Mouse (Mus musculus): ENCODE measurements around the gene Fbxl3. TPM values are rescaled to one million over a fixed set of nuclear protein-coding genes. Genes with fewer than 3 reads are reported as not detected.

Gene Fbxl3
- total and polyA plus RNA-seq, 3 experiments = 14.6 to 28.4 TPM; not detected in 1

GRCm38 (mm10) chr14:103033271-103033823 lies 66.0 kb downstream of the Fbxl3 start:
- no peaks in the 10 kb centered on the region for H3K9me3 ChIP-seq (replicated peaks; ENCODE audit: insufficient read depth, low read length)
- H3K4me1 ChIP-seq (ENCODE audit: control insufficient read depth in 1 of 2, insufficient read depth in 2 of 2, low read length in 2 of 2) = no peaks in the 10 kb centered on the region
- no peak overlapping the region for H3K4me3 ChIP-seq (ENCODE audit: control insufficient read depth in 1 of 2, insufficient read depth in 1 of 2, low read depth in 2 of 2, low read length in 2 of 2)
- no peaks in the 10 kb centered on the region for H3K27me3 ChIP-seq (ENCODE audit: control insufficient read depth in 1 of 2, insufficient read depth in 2 of 2, low read length in 2 of 2)
- no peaks in the 10 kb centered on the region for H3K79me2 ChIP-seq (ENCODE audit: control insufficient read depth, insufficient read depth, low read length, poor library complexity)
- H3K9ac ChIP-seq (ENCODE audit: control insufficient read depth, low read depth, low read length, poor library complexity, severe bottlenecking) = no peak overlapping the region
- no peak for DNase-seq (ENCODE audit: low read depth, low spot score)
- H3K27ac ChIP-seq (ENCODE audit: control insufficient read depth, low read depth, low read length) = no peak overlapping the region
- H3K36me3 ChIP-seq (ENCODE audit: control insufficient read depth in 1 of 2, insufficient read depth in 2 of 2, low read length in 2 of 2) = no peaks in the 10 kb centered on the region
- TF ChIP-seq TCF12 (IDR thresholded peaks at IDR 0.05; ENCODE audit: low read depth, low read length) (no peak), NELFE (IDR thresholded peaks at IDR 0.05; ENCODE audit: low read depth, low read length) (no peak), HCFC1 (IDR thresholded peaks at IDR 0.05; ENCODE audit: low read depth, low read length) (no peak), POLR2AphosphoS2 (IDR thresholded peaks at IDR 0.05; ENCODE audit: low read length) (no peak), RCOR1 (IDR thresholded peaks at IDR 0.05; ENCODE audit: low read depth, low read length) (no peak), ETS1 (IDR thresholded peaks at IDR 0.05; ENCODE audit: low read depth, low read length) (no peak), RAD21 (IDR thresholded peaks at IDR 0.05; ENCODE audit: low read depth, low read length) (no peak), MXI1 (IDR thresholded peaks at IDR 0.05; ENCODE audit: low read depth, low read length) (no peak), POLR2AphosphoS5 (IDR thresholded peaks at IDR 0.05; ENCODE audit: borderline replicate concordance, low read depth, low read length) (no peak), USF1 (IDR thresholded peaks at IDR 0.05; ENCODE audit: low read depth, low read length) (no peak), ELF1 (IDR thresholded peaks at IDR 0.05; ENCODE audit: low read depth, low read length) (no peak), MYC (IDR thresholded peaks at IDR 0.05; ENCODE audit: low read depth, low read length) (no peak), MEF2A (IDR thresholded peaks at IDR 0.05; ENCODE audit: extremely low read depth, insufficient replicate concordance, low read depth, low read length, poor library complexity, severe bottlenecking) (no peak), MAFK (IDR thresholded peaks at IDR 0.05; ENCODE audit: borderline replicate concordance, low read depth, low read length) (no peak), POLR2A (IDR thresholded peaks at IDR 0.05; ENCODE audit: control insufficient read depth in 1 of 2, insufficient read depth in 1 of 2, low read depth in 1 of 2, low read length in 2 of 2, poor library complexity in 1 of 2) (no peak)

Other genes starting within 250 kb of the Fbxl3 start
- not detected in 2 replicates for gene Kctd12, start 116.9 kb downstream of the Fbxl3 start, total RNA-seq (2012; rRNA removed)
- not detected for gene Kctd12, start 116.9 kb downstream of the Fbxl3 start, polyA plus RNA-seq (2012; ENCODE audit: insufficient read depth in 1 of 2, insufficient read length in 2 of 2, low read depth in 1 of 2, low replicate concordance in 2 of 2, missing spikeins in 1 of 2)
- not detected in 2 replicates for gene Acod1, start 52.6 kb downstream of the Fbxl3 start, total RNA-seq (2012; rRNA removed)
- gene Acod1, start 52.6 kb downstream of the Fbxl3 start, polyA plus RNA-seq (2012; ENCODE audit: insufficient read depth in 1 of 2, insufficient read length in 2 of 2, low read depth in 1 of 2, low replicate concordance in 2 of 2, missing spikeins in 1 of 2) = not detected
- gene Cln5, start 29.4 kb downstream of the Fbxl3 start, total RNA-seq (2012; rRNA removed) = 12.1 and 12.3 TPM in 2 replicates
- gene Cln5, start 29.4 kb downstream of the Fbxl3 start, polyA plus RNA-seq (2012; ENCODE audit: insufficient read depth in 1 of 2, insufficient read length in 2 of 2, low read depth in 1 of 2, low replicate concordance in 2 of 2, missing spikeins in 1 of 2) = 10 to 100 TPM; 15.9 to 99.4 TPM
- gene Mycbp2, start 247.2 kb upstream of the Fbxl3 start, total RNA-seq (2012; rRNA removed) = 9.1 and 11.8 TPM in 2 replicates
- 10 to 100 TPM; 23.4 to 28.0 TPM for gene Mycbp2, start 247.2 kb upstream of the Fbxl3 start, polyA plus RNA-seq (2012; ENCODE audit: insufficient read depth in 1 of 2, insufficient read length in 2 of 2, low read depth in 1 of 2, low replicate concordance in 2 of 2, missing spikeins in 1 of 2)